Mouse (Mus musculus): Measurements from ENCODE around the gene Gtf2i. TPM values are rescaled to one million over a fixed set of nuclear protein-coding genes. Genes with fewer than 3 reads are reported as not detected.

The Gtf2i gene
- total RNA-seq, 2 experiments from 2014 or later = 204 to 207 TPM

DNA sequence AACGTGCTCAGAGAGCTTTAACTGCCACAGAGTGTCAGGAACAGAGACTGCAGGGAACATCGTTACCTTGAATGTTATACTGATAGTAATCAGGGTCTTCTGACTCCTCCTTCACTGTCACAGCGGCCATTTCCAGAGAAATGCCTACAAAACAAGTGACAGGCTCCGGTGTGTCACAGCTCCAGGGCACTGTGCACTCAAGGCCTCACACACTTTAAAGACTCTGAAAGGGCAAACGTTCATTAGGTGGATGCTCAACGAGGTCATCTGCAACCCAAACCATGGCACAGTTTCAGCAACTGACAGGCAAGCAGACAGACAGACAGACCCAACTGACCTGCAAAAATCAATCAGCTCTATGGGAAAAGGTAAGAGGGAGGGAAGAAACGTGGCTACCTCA lies 35.2 kb downstream of the Gtf2i start:
- DNase-seq (ENCODE audit: low spot score in 2 of 2) = no peak

DNA sequence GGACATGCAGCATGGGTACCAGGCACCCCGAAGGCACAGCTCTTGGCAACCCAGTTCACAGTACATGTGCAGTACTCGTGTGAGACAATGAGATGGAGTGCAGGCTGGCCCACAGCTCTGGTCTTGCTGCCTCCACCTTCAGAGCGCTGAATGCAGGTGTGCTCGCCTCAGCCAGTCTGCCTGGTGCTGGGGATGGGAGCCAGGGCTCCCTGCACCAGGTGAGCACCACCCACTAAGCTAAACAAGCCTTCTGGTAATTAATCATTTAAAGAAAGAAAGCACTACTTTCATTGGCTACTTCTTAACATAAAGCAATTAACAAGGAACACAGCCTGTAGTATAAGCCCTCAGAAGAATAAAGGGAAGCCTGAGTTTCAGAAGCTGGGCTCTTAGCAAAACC lies 37.5 kb downstream of the Gtf2i start:
- no peak for DNase-seq (ENCODE audit: low spot score in 2 of 2)

DNA sequence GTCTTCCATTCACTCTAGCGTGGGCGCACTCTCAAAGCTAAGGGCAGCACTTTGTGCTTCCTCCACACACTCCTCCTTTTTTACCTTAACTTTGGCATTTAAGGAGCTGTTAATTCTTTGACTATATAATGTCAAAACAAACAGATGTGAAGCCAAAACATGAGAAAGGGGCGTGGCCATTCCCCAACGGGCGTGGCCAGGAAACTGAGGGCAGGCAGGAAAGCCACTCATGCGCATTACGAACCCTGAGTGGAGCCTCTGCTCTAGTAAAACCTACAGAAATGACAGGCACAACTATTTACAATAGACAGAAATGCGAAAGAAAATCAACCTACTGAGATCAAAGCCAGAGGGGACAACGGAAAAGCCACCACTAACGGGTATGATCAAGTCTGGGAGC lies 39.0 kb downstream of the Gtf2i start:
- no peak for DNase-seq (ENCODE audit: low spot score in 2 of 2)

- peak in 1 of 2 experiments; percentile 18 for DNase-seq (ENCODE audit: low spot score in 2 of 2)
Measured at GRCm38 (mm10) chr5:134275021-134275420, 39.5 kb downstream of the Gtf2i start.

- DNase-seq (ENCODE audit: low spot score in 2 of 2) = no peak
Measured at GRCm38 (mm10) chr5:134273761-134274160, 40.8 kb downstream of the Gtf2i start.

GRCm38 (mm10) chr5:134272761-134273160 lies 41.8 kb downstream of the Gtf2i start:
- no peak for DNase-seq (ENCODE audit: low spot score in 2 of 2)

GRCm38 (mm10) chr5:134271421-134271820 lies 43.1 kb downstream of the Gtf2i start:
- DNase-seq (ENCODE audit: low spot score in 2 of 2) = no peak

GRCm38 (mm10) chr5:134270566-134270965 lies 44.0 kb downstream of the Gtf2i start:
- no peak for DNase-seq (ENCODE audit: low spot score in 2 of 2)

- DNase-seq (ENCODE audit: low spot score in 2 of 2) = no peak
Measured at GRCm38 (mm10) chr5:134269751-134270150, 44.8 kb downstream of the Gtf2i start.

GRCm38 (mm10) chr5:134268751-134269150 lies 45.8 kb downstream of the Gtf2i start:
- no peak for DNase-seq (ENCODE audit: low spot score in 2 of 2)

- DNase-seq (ENCODE audit: low spot score in 2 of 2) = no peak
Measured at GRCm38 (mm10) chr5:134266404-134266803, 48.2 kb downstream of the Gtf2i start.

DNA sequence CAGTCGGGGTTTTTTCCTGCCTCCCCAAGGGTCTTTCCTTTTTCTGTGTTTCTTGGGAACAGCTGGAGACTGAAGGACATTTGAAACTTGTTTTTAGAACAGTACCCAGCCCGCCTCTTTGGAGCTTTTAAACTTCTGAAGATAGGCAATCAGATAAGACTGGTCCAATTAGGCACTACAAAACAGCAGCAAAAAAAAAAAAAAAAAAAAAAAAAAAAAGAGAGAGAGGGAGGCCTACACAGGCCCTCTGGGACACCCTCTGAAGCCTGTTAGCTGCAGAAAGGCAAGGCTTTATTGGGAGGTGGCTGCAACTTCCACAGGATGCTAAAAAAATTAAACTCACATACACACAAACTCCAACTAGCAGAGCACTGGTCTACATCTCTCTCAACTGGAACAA lies 48.7 kb downstream of the Gtf2i start:
- DNase-seq (ENCODE audit: low spot score in 2 of 2) = no peak

- DNase-seq (ENCODE audit: low spot score in 2 of 2) = no peak
Measured at GRCm38 (mm10) chr5:134260001-134260636, 54.4 kb downstream of the Gtf2i start.

DNA sequence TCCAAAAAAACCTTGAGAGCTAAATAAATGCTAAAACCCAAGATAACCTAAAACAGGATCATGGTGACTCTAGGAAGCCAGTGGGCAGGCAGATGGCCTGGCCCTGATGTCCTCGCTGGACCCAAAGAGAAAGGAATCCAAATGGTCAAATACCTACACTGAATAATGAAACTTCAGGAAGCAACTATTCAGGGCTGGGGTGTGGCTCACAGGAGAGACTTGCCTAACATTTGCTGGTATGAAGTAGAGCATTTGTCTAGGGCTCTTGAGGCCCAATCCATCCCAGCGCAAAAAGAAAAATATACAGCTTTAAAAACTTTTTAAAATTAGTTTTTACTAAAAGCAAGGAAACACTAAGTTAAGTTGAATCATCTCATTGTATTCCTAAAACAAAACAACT lies 55.6 kb downstream of the Gtf2i start:
- DNase-seq (ENCODE audit: low spot score in 2 of 2) = no peak

- DNase-seq (ENCODE audit: low spot score in 2 of 2) = no peak
Measured at GRCm38 (mm10) chr5:134258395-134258794, 56.2 kb downstream of the Gtf2i start.

DNA sequence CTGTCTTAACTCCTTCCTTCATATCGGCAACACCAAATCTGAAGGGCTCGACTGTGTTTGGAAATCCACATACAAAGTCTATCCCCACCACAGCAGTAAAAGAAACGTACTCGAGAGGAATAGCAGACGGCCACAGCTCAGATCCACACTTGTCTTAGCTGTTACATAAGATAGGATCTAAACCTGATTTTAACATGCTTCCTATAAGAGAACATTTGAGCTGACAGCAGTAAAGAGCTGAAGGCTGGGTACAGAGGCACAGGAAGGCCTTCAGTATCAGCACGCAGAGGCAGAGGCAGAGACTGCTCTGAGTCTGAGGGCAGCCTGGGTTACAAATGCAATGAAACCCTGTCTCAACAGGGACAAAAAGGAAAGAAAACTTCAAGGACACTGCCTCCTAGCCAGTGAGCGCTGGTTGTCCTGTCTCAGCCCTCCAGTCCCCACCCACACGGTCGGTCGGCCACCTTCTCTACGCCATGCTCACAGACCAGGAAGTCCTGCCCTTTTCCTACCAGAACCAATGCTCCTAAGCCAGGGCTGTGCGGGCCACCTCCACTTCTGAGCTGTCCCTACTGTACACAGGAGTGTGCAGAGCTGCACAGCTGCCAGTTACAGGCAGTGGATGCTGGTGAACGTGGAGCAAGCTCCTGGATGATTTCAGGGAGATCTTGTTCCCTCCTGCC lies 57.1 kb downstream of the Gtf2i start:
- DNase-seq (ENCODE audit: low spot score in 2 of 2) = no peak

GRCm38 (mm10) chr5:134255294-134255693 lies 59.3 kb downstream of the Gtf2i start:
- peak; percentile 59 to 73 for DNase-seq (ENCODE audit: low spot score in 2 of 2)

- no peak for DNase-seq (ENCODE audit: low spot score in 2 of 2)
Measured at GRCm38 (mm10) chr5:134253806-134254205, 60.8 kb downstream of the Gtf2i start.

DNA sequence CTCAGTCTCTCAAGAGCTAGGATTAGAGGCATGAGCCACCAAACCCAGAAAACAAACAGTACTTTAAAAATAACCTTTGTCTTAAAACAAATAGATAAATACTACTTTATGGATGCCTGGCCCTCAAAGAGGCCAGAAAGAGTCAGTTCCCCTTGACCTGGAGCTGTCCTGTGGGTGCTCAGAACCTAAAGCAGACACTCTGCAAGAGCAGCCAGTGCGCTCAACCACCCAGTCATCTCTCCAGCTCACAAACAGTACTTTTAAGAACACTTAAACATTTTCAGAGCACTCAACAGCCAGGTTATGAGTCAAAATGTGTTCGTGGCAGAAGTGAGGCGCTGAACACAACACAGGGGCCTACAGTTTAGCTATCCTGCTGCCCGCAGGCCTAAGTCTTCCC lies 63.5 kb downstream of the Gtf2i start:
- no peak for DNase-seq (ENCODE audit: low spot score in 2 of 2)

GRCm38 (mm10) chr5:134250601-134251000 lies 64.0 kb downstream of the Gtf2i start:
- no peak for DNase-seq (ENCODE audit: low spot score in 2 of 2)

- DNase-seq (ENCODE audit: low spot score in 2 of 2) = peak; percentile 48 to 67
Measured at GRCm38 (mm10) chr5:134249245-134249649, 65.3 kb downstream of the Gtf2i start.

DNA sequence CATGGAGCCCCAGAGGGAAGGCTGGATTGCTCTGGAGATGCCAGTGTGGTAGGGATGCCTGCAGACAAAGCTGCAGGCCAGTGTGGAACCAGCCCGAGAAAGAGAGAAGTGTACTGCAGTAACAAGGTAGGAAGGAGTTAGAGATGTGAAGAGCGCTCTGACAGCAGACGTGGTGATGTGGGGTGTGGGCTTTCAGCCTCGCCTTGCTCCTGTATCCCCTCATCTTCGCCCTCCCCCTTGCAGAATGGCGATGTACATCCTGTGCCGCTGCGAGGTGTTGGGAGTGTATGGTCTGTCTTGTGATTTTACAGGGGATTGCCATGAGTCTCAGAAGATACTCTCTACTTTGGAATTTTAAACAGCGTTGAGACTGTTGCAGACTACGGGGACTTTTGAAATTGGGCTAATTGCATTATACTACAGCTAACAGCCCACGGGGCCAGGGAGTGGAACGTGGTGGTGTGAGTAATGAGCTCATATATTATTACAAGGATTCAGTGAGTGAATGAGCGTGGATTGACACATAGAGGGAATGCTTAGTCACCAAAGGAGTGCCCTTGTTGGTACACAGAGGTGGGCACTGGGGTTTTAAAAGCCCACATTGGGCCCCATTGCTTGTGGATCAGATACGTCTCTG lies 65.8 kb downstream of the Gtf2i start:
- DNase-seq (ENCODE audit: low spot score in 2 of 2) = no peak

DNA sequence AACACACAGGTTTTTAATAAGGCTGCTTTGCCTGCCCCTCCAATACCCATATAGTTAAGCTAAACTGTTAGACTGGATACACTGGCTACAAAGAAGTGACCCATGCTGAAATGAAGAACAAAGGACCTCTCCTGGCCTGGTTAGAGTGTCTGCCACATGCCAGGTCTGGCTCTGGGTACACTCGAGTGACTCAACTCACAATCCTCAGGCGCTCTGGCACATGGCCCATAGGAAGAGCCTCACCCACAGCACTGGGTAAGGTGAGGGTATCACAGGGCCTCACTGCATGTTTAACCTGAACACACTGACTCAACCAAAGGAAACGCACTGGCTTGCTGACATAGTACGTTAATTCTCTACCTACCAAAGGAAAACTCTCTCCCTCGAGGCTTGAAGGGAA lies 68.4 kb downstream of the Gtf2i start:
- no peak for DNase-seq (ENCODE audit: low spot score in 2 of 2)

Data from left cerebral cortex, adult 18-20 months (tissue).